Comparison of ENCODE assay signal across 13 mouse cellular contexts in the genomic region with DNA sequence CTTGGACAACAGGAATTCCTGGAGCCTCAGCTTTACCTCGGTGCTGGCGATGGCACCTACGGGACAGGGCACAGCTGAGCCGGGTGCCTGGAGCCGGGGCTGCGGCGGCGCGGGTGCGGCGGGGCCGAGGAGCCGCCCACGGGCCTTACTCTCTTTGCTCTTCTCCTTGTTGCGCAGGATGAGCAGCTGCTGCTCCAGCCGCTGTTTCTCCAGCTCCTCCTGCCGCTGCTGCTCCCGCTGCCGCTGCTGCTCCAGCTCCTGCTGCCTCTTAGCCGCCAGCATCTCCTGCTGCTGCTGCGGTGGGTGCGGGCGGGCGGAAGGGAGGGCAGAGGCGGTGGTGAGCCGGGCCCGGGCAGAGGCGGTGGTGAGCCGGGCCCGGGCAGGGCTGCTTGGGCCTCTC. TPM values are rescaled to one million over a fixed set of nuclear protein-coding genes. Genes with fewer than 3 reads are reported as not detected.
DNase-seq lines count a peak whose midpoint lies in the region; ATAC-seq and TF ChIP-seq lines count a peak whose summit lies in the region.
"Had no signal": no experiment of that assay in that cellular context is flagged by ENCODE, and none has a peak within 500 bp of the region (broad histone marks: within the 10 kb centered on the region; RNA-seq: fewer than 3 reads in every experiment).

No protein-coding gene starts in this region.

- ATAC-seq in heart, embryonic 13.5 days (ENCODE audit: extremely low read depth, insufficient number of reproducible peaks, low FRiP score, low TSS enrichment), result no peak
- ATAC-seq in neural tube, embryonic 12.5 days (ENCODE audit: low FRiP score, low read depth), result no peak
- no peak for ATAC-seq in neural tube, embryonic 15.5 days (ENCODE audit: low FRiP score)
- no peak for ATAC-seq in forebrain, embryonic 11.5 days (replicated peaks; ENCODE audit: low FRiP score)

- H3K9me3 ChIP-seq in heart, embryonic 13.5 days, result no peaks in the 10 kb centered on the region
- H3K9me3 ChIP-seq in neural tube, embryonic 12.5 days, result no peaks in the 10 kb centered on the region
- no peaks in the 10 kb centered on the region for H3K9me3 ChIP-seq in neural tube, embryonic 15.5 days (replicated peaks)
- no peaks in the 10 kb centered on the region for H3K9me3 ChIP-seq in forebrain, embryonic 11.5 days (ENCODE audit: control insufficient read depth, low read length)

- no peak overlapping the region for H3K4me3 ChIP-seq in heart, embryonic 13.5 days
- no peak overlapping the region for H3K4me3 ChIP-seq in neural tube, embryonic 12.5 days
- no peak overlapping the region for H3K4me3 ChIP-seq in neural tube, embryonic 15.5 days (replicated peaks)
- H3K4me3 ChIP-seq in forebrain, embryonic 11.5 days (ENCODE audit: low read depth, low read length), result no peak overlapping the region
- no peak overlapping the region for H3K4me3 ChIP-seq in cerebellum, adult 2 months (replicated peaks; ENCODE audit: insufficient read depth, low read depth, low read length)

- 72% methylated on average over 30 of the region's 30 CpGs for WGBS in heart, embryonic 13.5 days
- 57% methylated on average over 30 of the region's 30 CpGs for WGBS in neural tube, embryonic 12.5 days
- 63% methylated on average over 29 of the region's 30 CpGs for WGBS in neural tube, embryonic 15.5 days
- 66% methylated on average over 30 of the region's 30 CpGs for WGBS in forebrain, embryonic 11.5 days
- WGBS in cerebellum, adult 2 months, result 76% methylated on average over 30 of the region's 30 CpGs

- TF ChIP-seq POLR2A in cerebellum, adult 2 months (IDR thresholded peaks at IDR 0.05; ENCODE audit: borderline replicate concordance, insufficient read depth, low read length), result no peak

- DNase-seq in heart, adult 9 months (ENCODE audit: low spot score in 2 of 2), result no peak
- peak; percentile 46 for DNase-seq in forebrain, embryonic 11.5 days (ENCODE audit: low spot score)
- no peak for DNase-seq in embryo, embryonic 9.5 days (ENCODE audit: extremely low spot score)
- no peak for DNase-seq in kidney, adult 8-10 months
- no peak for DNase-seq in cerebellum, adult 2 months
- DNase-seq: B cell, adult 2 months; cerebellum, adult 9-10 months; kidney, postnatal 14 days; spleen, adult 18-20 months had no signal

- TF ChIP-seq CTCF in cerebellum, adult 2 months (IDR thresholded peaks at IDR 0.05; ENCODE audit: borderline replicate concordance, insufficient read depth, low read depth, low read length), result no peak

- H3K27ac ChIP-seq in heart, embryonic 13.5 days (replicated peaks), result peak overlapping the region; percentile 82
- no peak overlapping the region for H3K27ac ChIP-seq in neural tube, embryonic 12.5 days
- H3K27ac ChIP-seq in neural tube, embryonic 15.5 days (replicated peaks), result no peak overlapping the region
- no peak overlapping the region for H3K27ac ChIP-seq in forebrain, embryonic 11.5 days (ENCODE audit: low read depth, low read length)
- H3K27ac ChIP-seq in cerebellum, adult 2 months (ENCODE audit: insufficient read depth, low read length), result no peak overlapping the region
- H3K27ac ChIP-seq: macrophage had no signal

- H3K27me3 ChIP-seq in heart, embryonic 13.5 days (replicated peaks), result no peaks in the 10 kb centered on the region
- H3K27me3 ChIP-seq in neural tube, embryonic 12.5 days (replicated peaks), result no peaks in the 10 kb centered on the region; the same call in 1 of the 2 replicates
- H3K27me3 ChIP-seq in neural tube, embryonic 15.5 days (replicated peaks), result no peaks in the 10 kb centered on the region
- no peaks in the 10 kb centered on the region for H3K27me3 ChIP-seq in forebrain, embryonic 11.5 days (ENCODE audit: control insufficient read depth, insufficient read depth, low read length)
- no peaks in the 10 kb centered on the region for H3K27me3 ChIP-seq in cerebellum, adult 2 months (ENCODE audit: control insufficient read depth, insufficient read depth, low read length)

- no peak overlapping the region for H3K4me2 ChIP-seq in heart, embryonic 13.5 days
- no peak overlapping the region for H3K4me2 ChIP-seq in neural tube, embryonic 12.5 days (replicated peaks)
- no peak overlapping the region for H3K4me2 ChIP-seq in neural tube, embryonic 15.5 days
- H3K4me2 ChIP-seq in forebrain, embryonic 11.5 days (ENCODE audit: low read depth, low read length, severe bottlenecking), result no peak overlapping the region

- peaks cover 59% of the 10 kb centered on the region for H3K36me3 ChIP-seq in heart, embryonic 13.5 days
- peaks cover 54% of the 10 kb centered on the region for H3K36me3 ChIP-seq in neural tube, embryonic 12.5 days
- H3K36me3 ChIP-seq in neural tube, embryonic 15.5 days, result peaks cover 50% of the 10 kb centered on the region
- H3K36me3 ChIP-seq in forebrain, embryonic 11.5 days (ENCODE audit: control insufficient read depth, insufficient read depth, low read length), result no peaks in the 10 kb centered on the region; the same call in 1 of the 2 replicates

- peak overlapping the region; percentile 47; the same call in 1 of the 2 replicates for H3K9ac ChIP-seq in heart, embryonic 13.5 days
- H3K9ac ChIP-seq in neural tube, embryonic 12.5 days, result 0 out of 2 replicates have a peak overlapping the region, but pooled peaks have one; percentile 35
- no peak overlapping the region for H3K9ac ChIP-seq in neural tube, embryonic 15.5 days (replicated peaks)
- no peak overlapping the region for H3K9ac ChIP-seq in forebrain, embryonic 11.5 days (ENCODE audit: low read length)

- peaks cover 78% of the 10 kb centered on the region for H3K4me1 ChIP-seq in heart, embryonic 13.5 days
- peaks cover 32% of the 10 kb centered on the region for H3K4me1 ChIP-seq in neural tube, embryonic 12.5 days
- H3K4me1 ChIP-seq in neural tube, embryonic 15.5 days, result peaks cover 45% of the 10 kb centered on the region
- peaks cover 11% of the 10 kb centered on the region; the same call in 1 of the 2 replicates for H3K4me1 ChIP-seq in forebrain, embryonic 11.5 days (replicated peaks; ENCODE audit: control insufficient read depth, insufficient read depth, low read length)
- H3K4me1 ChIP-seq in cerebellum, adult 2 months (ENCODE audit: control insufficient read depth, insufficient read depth, low read length), result peaks cover 32% of the 10 kb centered on the region

RNA-seq across cellular contexts. Expression of gene G6pc3, which starts 17.1 kb away (rescaled TPM):
- polyA plus RNA-seq in heart, embryonic 13.5 days (2015; fragmentation: Nextera tagmentation; extraction: Ambion mirVana), result 25.6 and 29.3 TPM in 2 replicates
- polyA plus RNA-seq in neural tube, embryonic 12.5 days (2016; fragmentation: Nextera tagmentation; extraction: Ambion mirVana), result 29.6 and 30.8 TPM in 2 replicates
- 40.4 and 42.0 TPM in 2 replicates for polyA plus RNA-seq in neural tube, embryonic 15.5 days (2015; fragmentation: Nextera tagmentation; extraction: Ambion mirVana)
- 30.6 and 32.2 TPM in 2 replicates for polyA plus RNA-seq in forebrain, embryonic 11.5 days (2014; fragmentation: Nextera tagmentation; extraction: Ambion mirVana)
- polyA plus RNA-seq in cerebellum, adult 2 months (2012; rRNA removed), result 115 and 120 TPM in 2 replicates

RNA-seq across cellular contexts. Expression of gene Lsm12, which starts 21.4 kb away (rescaled TPM):
- polyA plus RNA-seq in heart, embryonic 13.5 days (2015; fragmentation: Nextera tagmentation; extraction: Ambion mirVana), result 80.7 and 97.0 TPM in 2 replicates
- polyA plus RNA-seq in neural tube, embryonic 12.5 days (2016; fragmentation: Nextera tagmentation; extraction: Ambion mirVana), result 87.0 and 112 TPM in 2 replicates
- 111 and 121 TPM in 2 replicates for polyA plus RNA-seq in neural tube, embryonic 15.5 days (2015; fragmentation: Nextera tagmentation; extraction: Ambion mirVana)
- 73.2 and 78.7 TPM in 2 replicates for polyA plus RNA-seq in forebrain, embryonic 11.5 days (2014; fragmentation: Nextera tagmentation; extraction: Ambion mirVana)
- 35.2 and 40.2 TPM in 2 replicates for polyA plus RNA-seq in cerebellum, adult 2 months (2012; rRNA removed)

RNA-seq across cellular contexts. Expression of gene Hdac5, which starts 23.5 kb away (rescaled TPM):
- 82.9 and 89.4 TPM in 2 replicates for polyA plus RNA-seq in heart, embryonic 13.5 days (2015; fragmentation: Nextera tagmentation; extraction: Ambion mirVana)
- polyA plus RNA-seq in neural tube, embryonic 12.5 days (2016; fragmentation: Nextera tagmentation; extraction: Ambion mirVana), result 104 and 106 TPM in 2 replicates
- polyA plus RNA-seq in neural tube, embryonic 15.5 days (2015; fragmentation: Nextera tagmentation; extraction: Ambion mirVana), result 74.0 and 77.4 TPM in 2 replicates
- 35.0 and 36.8 TPM in 2 replicates for polyA plus RNA-seq in forebrain, embryonic 11.5 days (2014; fragmentation: Nextera tagmentation; extraction: Ambion mirVana)
- polyA plus RNA-seq in cerebellum, adult 2 months (2012; rRNA removed), result 188 and 194 TPM in 2 replicates

RNA-seq across cellular contexts. Expression of gene BC030867, which starts 42.2 kb away (rescaled TPM):
- 12.3 and 13.5 TPM in 2 replicates for polyA plus RNA-seq in heart, embryonic 13.5 days (2015; fragmentation: Nextera tagmentation; extraction: Ambion mirVana)
- 10.0 and 11.6 TPM in 2 replicates for polyA plus RNA-seq in neural tube, embryonic 12.5 days (2016; fragmentation: Nextera tagmentation; extraction: Ambion mirVana)
- polyA plus RNA-seq in neural tube, embryonic 15.5 days (2015; fragmentation: Nextera tagmentation; extraction: Ambion mirVana), result 2.2 and 5.1 TPM in 2 replicates
- polyA plus RNA-seq in forebrain, embryonic 11.5 days (2014; fragmentation: Nextera tagmentation; extraction: Ambion mirVana), result 23.5 and 26.6 TPM in 2 replicates
- 1.3 and 2.2 TPM in 2 replicates for polyA plus RNA-seq in cerebellum, adult 2 months (2012; rRNA removed)

RNA-seq across cellular contexts. Expression of gene Tmem101, which starts 50.3 kb away (rescaled TPM):
- polyA plus RNA-seq in heart, embryonic 13.5 days (2015; fragmentation: Nextera tagmentation; extraction: Ambion mirVana), result 32.4 and 38.4 TPM in 2 replicates
- polyA plus RNA-seq in neural tube, embryonic 12.5 days (2016; fragmentation: Nextera tagmentation; extraction: Ambion mirVana), result 35.3 and 37.3 TPM in 2 replicates
- polyA plus RNA-seq in neural tube, embryonic 15.5 days (2015; fragmentation: Nextera tagmentation; extraction: Ambion mirVana), result 41.2 and 41.5 TPM in 2 replicates
- 35.7 and 38.9 TPM in 2 replicates for polyA plus RNA-seq in forebrain, embryonic 11.5 days (2014; fragmentation: Nextera tagmentation; extraction: Ambion mirVana)
- 33.2 and 34.0 TPM in 2 replicates for polyA plus RNA-seq in cerebellum, adult 2 months (2012; rRNA removed)

Comparison
In these comparisons a context has a peak if more than half of its experiments do, and no peak if none do; other contexts are left out.
1. H3K9ac ChIP-seq: peak in heart, embryonic 13.5 days (single experiment) and neural tube, embryonic 12.5 days (single experiment); none in neural tube, embryonic 15.5 days (single experiment) and forebrain, embryonic 11.5 days (single experiment).